Mouse (Mus musculus): ENCODE data around the gene Ica1l. TPM values are rescaled to one million over a fixed set of nuclear protein-coding genes. Genes with fewer than 3 reads are reported as not detected.

Gene Ica1l
- polyA plus RNA-seq, 1 experiment from 2014 or later = 11.5 TPM

DNA sequence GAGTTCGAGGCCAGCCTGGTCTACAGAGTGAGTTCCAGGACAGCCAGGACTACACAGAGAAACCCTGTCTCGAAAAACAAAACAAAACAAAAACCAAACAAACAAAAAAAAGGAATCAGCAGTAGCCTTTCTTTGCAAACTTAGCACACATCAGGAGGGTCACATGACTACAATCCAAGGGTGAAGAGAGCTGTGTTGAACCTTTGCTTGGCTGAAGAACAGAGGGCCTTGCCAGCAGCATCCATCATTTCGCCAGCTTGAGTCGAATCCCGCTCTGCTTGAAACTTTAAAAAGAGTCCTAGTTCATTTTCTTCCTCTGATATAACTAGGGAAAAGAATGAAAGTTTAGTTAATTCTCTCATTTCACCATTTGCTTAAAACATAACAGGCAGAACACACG is 27.5 kb downstream of the Ica1l start:
- H3K9me3 ChIP-seq (replicated peaks) = no peaks in the 10 kb centered on the region
- H3K4me2 ChIP-seq (replicated peaks) = no peak overlapping the region
- no peak overlapping the region for H3K27ac ChIP-seq
- ATAC-seq (ENCODE audit: low FRiP score) = no peak
- H3K36me3 ChIP-seq = no peaks in the 10 kb centered on the region
- no peaks in the 10 kb centered on the region for H3K27me3 ChIP-seq
- 83% methylated on average over 6 of the region's 6 CpGs for WGBS
- H3K4me3 ChIP-seq = no peak overlapping the region
- no peak overlapping the region for H3K9ac ChIP-seq
- no peaks in the 10 kb centered on the region for H3K4me1 ChIP-seq

DNA sequence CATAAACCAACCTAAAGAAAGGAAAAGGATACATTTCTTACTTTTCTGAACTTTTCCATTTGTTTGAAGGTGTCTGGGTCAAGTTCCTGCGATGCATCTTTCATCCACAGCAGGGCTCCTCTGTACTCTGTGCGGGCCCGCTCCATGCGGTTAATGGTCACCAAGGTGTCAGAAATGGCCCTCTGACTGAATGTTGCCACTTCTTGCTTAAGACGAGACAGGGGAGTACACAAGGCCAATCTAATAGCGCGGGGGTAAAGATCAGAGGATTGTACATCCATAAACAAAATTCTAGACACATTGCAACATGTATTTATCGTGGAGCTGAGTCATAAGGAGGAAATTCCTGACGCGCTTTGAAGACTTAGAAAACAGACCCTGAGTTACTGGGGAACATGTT is 29.2 kb downstream of the Ica1l start:
- H3K4me2 ChIP-seq (replicated peaks) = no peak overlapping the region
- H3K9ac ChIP-seq = no peak overlapping the region
- no peaks in the 10 kb centered on the region for H3K9me3 ChIP-seq (replicated peaks)
- no peaks in the 10 kb centered on the region for H3K4me1 ChIP-seq
- WGBS = 93% methylated on average over 10 of the region's 10 CpGs
- no peaks in the 10 kb centered on the region for H3K36me3 ChIP-seq
- no peak overlapping the region for H3K27ac ChIP-seq
- ATAC-seq (ENCODE audit: low FRiP score) = no peak
- no peak overlapping the region for H3K4me3 ChIP-seq
- no peaks in the 10 kb centered on the region for H3K27me3 ChIP-seq

DNA sequence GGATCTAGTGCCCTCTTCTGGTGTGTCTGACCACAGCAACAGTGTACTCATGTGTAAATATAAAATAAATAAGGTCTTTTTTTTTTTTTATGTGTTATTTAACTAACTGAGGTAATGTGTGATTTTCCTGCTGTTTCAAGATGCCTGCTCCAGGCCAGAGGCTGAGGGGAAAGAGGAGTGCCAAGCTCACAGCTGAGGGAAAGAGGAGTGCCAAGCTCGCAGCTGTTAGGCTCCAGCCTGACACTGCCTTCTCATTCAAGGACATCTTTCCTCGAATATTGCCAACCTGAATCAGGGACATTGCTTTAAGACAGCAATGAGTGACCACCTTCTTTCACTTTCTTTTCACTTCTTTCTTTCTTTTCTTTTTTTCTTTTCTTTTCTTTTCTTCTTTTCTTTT is 34.2 kb downstream of the Ica1l start:
- no peaks in the 10 kb centered on the region for H3K36me3 ChIP-seq
- no peak overlapping the region for H3K4me2 ChIP-seq (replicated peaks)
- H3K9ac ChIP-seq = no peak overlapping the region
- no peak for ATAC-seq (ENCODE audit: low FRiP score)
- no peaks in the 10 kb centered on the region for H3K4me1 ChIP-seq
- no peaks in the 10 kb centered on the region for H3K9me3 ChIP-seq (replicated peaks)
- H3K4me3 ChIP-seq = no peak overlapping the region
- whole genome bisulfite sequencing = 82% methylated on average over 2 of the region's 2 CpGs
- H3K27ac ChIP-seq = no peak overlapping the region
- H3K27me3 ChIP-seq = no peaks in the 10 kb centered on the region

DNA sequence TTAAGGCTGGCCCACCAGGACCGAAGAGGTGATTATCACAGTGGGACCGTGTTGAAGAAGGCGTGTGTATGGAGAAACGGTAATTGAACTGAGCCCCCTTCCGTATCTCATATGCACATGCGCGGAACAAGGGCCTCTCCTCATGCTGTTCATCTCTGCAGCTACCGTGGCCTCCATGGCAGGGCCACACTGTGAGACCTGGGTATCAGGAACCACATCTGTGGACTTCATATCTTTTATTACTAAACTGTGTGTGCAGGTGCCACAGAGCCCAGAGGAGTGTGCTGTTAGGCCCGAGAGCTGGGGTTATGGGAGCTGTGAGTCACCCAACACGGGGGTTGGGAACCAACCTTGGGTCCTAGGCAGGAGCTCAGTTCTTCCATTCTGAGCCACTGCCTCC is 35.6 kb downstream of the Ica1l start:
- no peaks in the 10 kb centered on the region for H3K4me1 ChIP-seq
- WGBS = 92% methylated on average over 10 of the region's 10 CpGs
- H3K4me2 ChIP-seq (replicated peaks) = no peak overlapping the region
- H3K9ac ChIP-seq = no peak overlapping the region
- ATAC-seq (ENCODE audit: low FRiP score) = no peak
- no peaks in the 10 kb centered on the region for H3K9me3 ChIP-seq (replicated peaks)
- no peak overlapping the region for H3K4me3 ChIP-seq
- no peaks in the 10 kb centered on the region for H3K27me3 ChIP-seq
- no peaks in the 10 kb centered on the region for H3K36me3 ChIP-seq
- no peak overlapping the region for H3K27ac ChIP-seq

DNA sequence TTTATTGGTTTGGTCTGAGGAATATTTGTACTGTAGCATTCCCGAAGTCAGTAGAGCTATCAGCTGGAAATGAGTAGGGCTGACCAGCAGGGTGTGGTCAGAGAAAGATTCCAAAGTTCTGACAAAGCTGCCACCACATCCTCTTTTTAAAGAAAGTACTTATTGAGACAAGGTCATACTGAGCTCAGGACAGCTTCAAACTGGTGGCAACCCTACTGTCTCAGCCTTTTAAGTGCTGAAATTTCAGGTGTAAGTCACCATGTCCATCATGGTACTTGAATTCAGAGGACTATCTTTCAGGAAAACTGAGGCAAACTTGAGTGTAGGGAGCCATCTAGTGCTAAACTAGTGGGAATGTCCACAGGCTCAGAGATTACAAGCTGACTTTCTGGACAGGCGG is 42.7 kb downstream of the Ica1l start:
- no peaks in the 10 kb centered on the region for H3K9me3 ChIP-seq (replicated peaks)
- H3K27me3 ChIP-seq = no peaks in the 10 kb centered on the region
- no peaks in the 10 kb centered on the region for H3K4me1 ChIP-seq
- no peak overlapping the region for H3K4me3 ChIP-seq
- no peaks in the 10 kb centered on the region for H3K36me3 ChIP-seq
- H3K9ac ChIP-seq = no peak overlapping the region
- no peak overlapping the region for H3K27ac ChIP-seq
- 65% methylated on average over 2 of the region's 2 CpGs for WGBS
- no peak for ATAC-seq (ENCODE audit: low FRiP score)
- H3K4me2 ChIP-seq (replicated peaks) = no peak overlapping the region

DNA sequence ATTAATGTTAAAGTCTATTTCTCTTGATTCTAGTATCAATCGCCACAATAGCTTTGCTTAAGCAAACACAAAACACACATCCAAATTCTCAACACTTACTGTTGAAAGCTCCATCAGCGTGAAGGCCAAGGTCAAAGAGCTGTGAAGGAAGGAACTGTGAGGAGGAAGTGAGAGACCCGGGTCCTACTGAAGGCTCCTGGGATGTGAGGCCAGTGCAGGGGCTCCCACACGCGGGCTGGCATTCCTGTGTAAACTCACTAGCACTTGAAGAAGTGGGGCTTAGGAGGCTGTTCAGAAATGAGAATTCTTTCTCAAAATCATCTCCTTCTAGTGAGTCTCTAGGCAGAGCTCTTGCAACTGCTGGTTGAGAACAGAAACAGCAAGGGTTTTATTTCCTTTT is 45.6 kb downstream of the Ica1l start:
- H3K36me3 ChIP-seq = no peaks in the 10 kb centered on the region
- no peak for ATAC-seq (ENCODE audit: low FRiP score)
- H3K9me3 ChIP-seq (replicated peaks) = no peaks in the 10 kb centered on the region
- WGBS = 61% methylated on average over 5 of the region's 5 CpGs
- no peak overlapping the region for H3K9ac ChIP-seq
- H3K4me2 ChIP-seq (replicated peaks) = no peak overlapping the region
- H3K4me1 ChIP-seq = no peaks in the 10 kb centered on the region
- H3K4me3 ChIP-seq = no peak overlapping the region
- H3K27me3 ChIP-seq = no peaks in the 10 kb centered on the region
- H3K27ac ChIP-seq = no peak overlapping the region

DNA sequence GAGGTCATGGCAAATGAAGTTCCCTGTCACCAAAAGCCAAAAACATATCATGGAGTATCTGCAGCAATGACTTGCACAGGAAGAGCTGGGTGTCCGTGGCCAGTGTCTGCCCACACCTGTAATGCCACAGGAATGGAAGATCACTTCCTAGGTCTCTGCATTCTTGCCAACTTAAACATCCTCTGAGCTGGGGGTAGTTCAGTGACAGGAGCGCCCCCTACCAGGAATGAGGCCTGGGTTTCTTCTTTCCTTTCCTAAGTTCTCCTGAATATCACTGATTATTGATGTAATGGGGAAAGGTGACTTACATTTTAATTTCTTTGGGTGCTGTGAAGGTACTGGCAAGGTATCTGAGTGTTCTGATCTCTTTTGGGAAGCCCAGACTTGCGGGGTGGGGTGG is 47.3 kb downstream of the Ica1l start:
- Histone ChIP-seq H3K36me3 (peaks cover 7% of the 10 kb centered on the region), H3K9ac (no peak overlapping the region), H3K4me2 (replicated peaks) (no peak overlapping the region), H3K27me3 (no peaks in the 10 kb centered on the region), H3K4me3 (no peak overlapping the region), H3K27ac (no peak overlapping the region), H3K4me1 (no peaks in the 10 kb centered on the region), H3K9me3 (replicated peaks) (no peaks in the 10 kb centered on the region)
- 57% methylated on average over 3 of the region's 3 CpGs for WGBS
- ATAC-seq (ENCODE audit: low FRiP score) = no peak

DNA sequence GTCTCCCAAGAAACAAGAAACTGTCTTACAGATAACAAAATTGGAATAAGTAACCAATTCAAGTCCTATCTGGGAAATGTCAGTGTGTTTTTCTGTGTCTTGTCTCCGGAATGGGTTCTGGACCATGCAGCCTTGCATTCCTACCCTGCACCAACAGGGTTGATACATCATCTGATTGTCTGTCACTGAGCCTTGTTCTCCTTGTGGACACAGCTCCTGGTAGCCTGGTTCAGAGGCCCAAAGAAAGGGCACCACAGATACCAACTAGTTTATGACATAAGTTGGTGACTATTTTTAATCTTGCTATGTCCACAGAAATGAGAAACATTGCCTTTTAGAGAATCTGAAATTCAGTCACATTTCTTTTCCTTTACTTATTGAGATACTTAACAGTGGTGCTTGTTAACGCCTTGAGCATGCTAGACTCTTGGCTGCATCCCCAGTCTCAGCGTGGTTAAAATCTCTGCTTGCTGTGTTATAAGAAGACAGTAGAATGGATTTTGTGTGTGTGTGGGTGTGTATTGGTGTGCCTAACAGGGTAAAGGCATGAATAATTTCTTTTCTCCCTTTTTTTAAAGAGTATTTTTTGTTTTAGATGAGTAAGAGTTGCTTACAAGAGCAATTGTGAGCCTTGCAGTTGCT is 55.5 kb downstream of the Ica1l start:
- Histone ChIP-seq H3K4me1 (no peaks in the 10 kb centered on the region), H3K9me3 (replicated peaks) (no peaks in the 10 kb centered on the region), H3K4me2 (replicated peaks) (no peak overlapping the region), H3K27ac (no peak overlapping the region), H3K9ac (no peak overlapping the region), H3K36me3 (peaks cover 28% of the 10 kb centered on the region), H3K27me3 (no peaks in the 10 kb centered on the region), H3K4me3 (no peak overlapping the region)
- no peak for ATAC-seq (ENCODE audit: low FRiP score)
- over 99% methylated on average over 3 of the region's 3 CpGs for WGBS

DNA sequence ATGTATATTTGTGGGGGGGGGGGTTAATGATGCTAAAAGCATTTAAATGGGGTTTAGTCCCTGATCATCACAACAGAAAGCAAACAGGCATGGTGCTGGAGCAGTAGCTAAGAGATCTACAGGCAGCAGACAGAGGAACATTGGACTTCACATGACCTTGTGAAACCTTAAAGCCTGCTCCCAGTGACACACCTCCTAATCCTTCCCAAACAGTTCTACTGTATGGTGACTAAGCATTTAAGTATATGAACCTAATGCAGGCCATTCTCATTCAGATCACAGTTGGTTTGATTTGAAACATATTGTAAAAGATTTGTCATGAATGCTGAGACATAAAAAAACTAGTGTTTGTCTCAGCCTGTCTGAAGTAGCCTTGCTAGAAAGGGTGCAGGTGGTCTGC is 56.4 kb downstream of the Ica1l start:
- Histone ChIP-seq H3K9me3 (replicated peaks) (no peaks in the 10 kb centered on the region), H3K4me3 (no peak overlapping the region), H3K36me3 (peaks cover 30% of the 10 kb centered on the region), H3K27me3 (no peaks in the 10 kb centered on the region), H3K4me2 (replicated peaks) (no peak overlapping the region), H3K27ac (no peak overlapping the region), H3K9ac (no peak overlapping the region), H3K4me1 (no peaks in the 10 kb centered on the region)
- no peak for ATAC-seq (ENCODE audit: low FRiP score)

DNA sequence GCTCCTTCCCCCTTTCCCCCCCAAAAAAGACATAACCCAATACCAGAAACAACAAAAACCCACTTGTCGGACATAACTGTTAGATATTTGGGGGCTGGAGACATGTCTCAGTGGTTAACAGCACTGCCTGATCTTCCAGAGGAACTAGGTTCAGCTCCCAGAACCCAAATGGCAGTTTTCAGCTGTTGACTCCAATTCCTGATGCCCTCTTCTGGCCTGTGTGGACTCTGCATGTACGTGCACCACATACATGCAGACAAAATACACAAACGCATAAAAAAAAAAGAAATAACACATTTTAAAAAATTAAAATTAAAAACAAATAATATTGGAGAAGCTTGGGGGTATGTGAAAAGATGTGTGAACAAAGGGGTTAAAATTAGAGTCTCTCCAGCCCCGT is 75.7 kb downstream of the Ica1l start:
- WGBS = 93% methylated on average over 4 of the region's 4 CpGs
- H3K4me2 ChIP-seq (replicated peaks) = no peak overlapping the region
- H3K27me3 ChIP-seq = no peaks in the 10 kb centered on the region
- no peak for ATAC-seq (ENCODE audit: low FRiP score)
- no peak overlapping the region for H3K27ac ChIP-seq
- no peak overlapping the region for H3K9ac ChIP-seq
- H3K4me1 ChIP-seq = no peaks in the 10 kb centered on the region
- peaks cover 33% of the 10 kb centered on the region for H3K36me3 ChIP-seq
- H3K9me3 ChIP-seq (replicated peaks) = no peaks in the 10 kb centered on the region
- H3K4me3 ChIP-seq = no peak overlapping the region

DNA sequence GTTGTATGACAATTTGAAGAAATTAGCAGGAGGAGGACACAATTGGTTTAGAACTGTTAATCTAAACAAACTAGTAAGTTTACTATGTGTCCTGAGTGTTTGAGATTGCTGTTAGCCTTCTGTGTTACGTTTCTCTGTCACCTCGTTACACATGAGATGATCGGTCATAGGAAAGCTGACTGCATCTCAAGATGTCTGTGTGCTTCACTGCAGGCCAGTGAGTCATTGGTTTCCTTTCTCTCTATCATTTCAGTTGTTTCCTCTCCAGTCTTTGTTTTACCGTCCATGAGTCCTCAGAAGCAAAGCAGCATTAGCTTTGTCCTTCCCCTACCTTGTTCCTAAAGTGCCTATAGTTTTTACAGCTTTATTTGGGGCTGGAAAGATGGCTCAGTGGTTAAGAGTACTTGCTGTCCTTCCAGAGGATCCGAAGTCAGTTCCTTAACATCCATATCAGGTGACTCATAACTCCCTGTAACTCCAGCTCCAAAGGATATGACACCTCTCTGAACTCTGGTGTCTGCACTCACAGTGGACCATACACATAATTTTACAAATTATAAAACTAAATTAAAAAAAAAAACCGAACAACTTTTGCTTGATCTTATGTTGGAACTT is 76.7 kb downstream of the Ica1l start:
- no peaks in the 10 kb centered on the region for H3K27me3 ChIP-seq
- H3K4me2 ChIP-seq (replicated peaks) = no peak overlapping the region
- no peak overlapping the region for H3K9ac ChIP-seq
- H3K4me1 ChIP-seq = no peaks in the 10 kb centered on the region
- no peaks in the 10 kb centered on the region for H3K9me3 ChIP-seq (replicated peaks)
- WGBS = 94% methylated on average over 6 of the region's 6 CpGs
- ATAC-seq (ENCODE audit: low FRiP score) = no peak
- H3K4me3 ChIP-seq = no peak overlapping the region
- H3K36me3 ChIP-seq = peaks cover 33% of the 10 kb centered on the region
- H3K27ac ChIP-seq = no peak overlapping the region

DNA sequence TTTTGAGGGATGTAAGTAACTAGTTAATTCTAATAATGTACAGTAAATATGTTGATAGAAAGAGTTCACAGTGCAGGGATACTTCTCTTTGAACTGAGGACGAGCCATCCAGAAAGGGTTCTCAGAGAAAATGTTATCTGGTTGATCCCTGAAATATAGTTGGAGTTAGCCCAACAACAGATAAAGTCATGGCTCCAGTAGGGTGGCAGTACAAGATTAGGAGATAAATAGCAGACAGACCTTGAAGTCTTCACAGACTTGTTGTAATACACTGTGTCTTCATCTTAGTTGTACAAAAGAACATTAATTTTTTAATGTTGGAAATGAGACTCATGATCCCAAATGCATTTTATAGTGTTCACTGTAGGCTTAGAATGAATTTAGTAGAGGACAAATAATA is 83.0 kb downstream of the Ica1l start:
- no peak overlapping the region for H3K4me2 ChIP-seq (replicated peaks)
- no peaks in the 10 kb centered on the region for H3K9me3 ChIP-seq (replicated peaks)
- no peak overlapping the region for H3K9ac ChIP-seq
- H3K27me3 ChIP-seq = no peaks in the 10 kb centered on the region
- ATAC-seq (ENCODE audit: low FRiP score) = no peak
- no peaks in the 10 kb centered on the region for H3K4me1 ChIP-seq
- H3K27ac ChIP-seq = no peak overlapping the region
- 97% methylated on average over 1 of the region's 1 CpGs for WGBS
- H3K36me3 ChIP-seq = peaks cover 15% of the 10 kb centered on the region
- no peak overlapping the region for H3K4me3 ChIP-seq

DNA sequence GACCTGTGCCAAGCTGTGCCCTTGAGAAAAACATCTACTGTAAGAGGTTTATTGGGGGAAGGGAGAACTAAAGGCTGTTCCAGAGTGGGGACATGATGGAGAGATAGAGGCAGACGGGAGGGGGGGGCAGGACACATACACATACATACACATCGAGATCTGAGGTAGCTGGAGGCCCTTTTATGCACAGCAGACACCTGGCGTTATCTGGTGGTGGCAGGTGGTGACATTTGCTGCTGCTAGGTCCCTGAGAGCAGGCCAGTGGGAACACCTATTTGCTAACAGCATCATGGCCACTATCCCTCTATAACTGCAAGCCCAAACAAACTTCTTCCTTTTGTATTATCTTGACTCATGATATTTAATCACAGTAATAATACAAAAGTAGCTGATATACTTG is 85.8 kb downstream of the Ica1l start:
- Histone ChIP-seq H3K27ac (no peak overlapping the region), H3K36me3 (peaks cover 16% of the 10 kb centered on the region), H3K27me3 (no peaks in the 10 kb centered on the region), H3K9ac (no peak overlapping the region), H3K4me2 (replicated peaks) (no peak overlapping the region), H3K9me3 (replicated peaks) (no peaks in the 10 kb centered on the region), H3K4me1 (no peaks in the 10 kb centered on the region), H3K4me3 (no peak overlapping the region)
- 96% methylated on average over 3 of the region's 3 CpGs for WGBS
- ATAC-seq (ENCODE audit: low FRiP score) = no peak

Measured in hindbrain, embryonic 12.5 days (tissue).